Mouse (Mus musculus) liver, adult 2 months (tissue): ENCODE data around the gene Gpr88. TPM values are rescaled to one million over a fixed set of nuclear protein-coding genes. Genes with fewer than 3 reads are reported as not detected.

ENCODE experiments used
- DNase-seq: peaks from one replicate; pipeline ENCODE4 v3.0.0-alpha.2; 2011; ENCODE audit warnings: low read depth, low spot score; ENCODE audit errors: extremely low read depth
- H3K27ac ChIP-seq: fragments of 200-500 bp; replicated peaks from 2 replicates; pipeline ENCODE4 v1.5.1; 2012; ENCODE audit warnings: low read depth, mild to moderate bottlenecking, control low read depth, inconsistent platforms, low read length; ENCODE audit not compliant: insufficient read depth
- H3K27me3 ChIP-seq: fragments of 200-500 bp; 2 replicates; pipeline ENCODE4 v1.6.1; 2012; ENCODE audit warnings: mild to moderate bottlenecking, moderate library complexity, low read length, inconsistent platforms; ENCODE audit not compliant: control insufficient read depth, insufficient read depth
- H3K36me3 ChIP-seq: fragments of 200-500 bp; 2 replicates; pipeline ENCODE4 v1.6.1; 2012; ENCODE audit warnings: low read length, inconsistent platforms; ENCODE audit not compliant: control insufficient read depth, insufficient read depth
- H3K4me1 ChIP-seq: fragments of 200-500 bp; 2 replicates; pipeline ENCODE4 v1.6.1; 2011; ENCODE audit warnings: low read length; ENCODE audit not compliant: control insufficient read depth, insufficient read depth
- H3K4me3 ChIP-seq: fragments of 200-500 bp; 2 replicates; pipeline ENCODE4 v1.5.1; 2011; ENCODE audit warnings: low read depth, mild to moderate bottlenecking, control low read depth, low read length, moderate library complexity; ENCODE audit not compliant: insufficient read depth
- H3K79me2 ChIP-seq: fragments of 200-500 bp; 2 replicates; pipeline ENCODE4 v1.6.1; 2012; ENCODE audit warnings: inconsistent platforms, mild to moderate bottlenecking, low read length, moderate library complexity; ENCODE audit not compliant: control insufficient read depth, insufficient read depth
- H3K9ac ChIP-seq: fragments of 200-500 bp; 2 replicates; pipeline ENCODE4 v1.6.1; 2012; ENCODE audit warnings: low read depth, mild to moderate bottlenecking, control low read depth, inconsistent platforms, low read length
- CTCF ChIP-seq: fragments of 200-500 bp; IDR thresholded peaks from 2 replicates; pipeline ENCODE4 v1.5.1; 2011; ENCODE audit warnings: low read depth, low read length, control low read depth
- POLR2A ChIP-seq: fragments of 200-500 bp; IDR thresholded peaks from 2 replicates; pipeline ENCODE4 v1.6.1; 2011; ENCODE audit warnings: low read length, control low read depth; ENCODE audit not compliant: insufficient read depth; ENCODE audit errors: extremely low read depth
- WGBS: fragments of 180-500 bp; shearing (Covaris S2); methylation state at CpG from one replicate; pipeline ENCODE4 v1.1.7; 2018; 5-methylcytosine and 5-hydroxymethylcytosine counted together
- polyA plus RNA-seq: library from polyadenylated mRNA; depleted of rRNA; stranded (reverse); fragments of >200 nt; gene quantifications from 2 replicates; pipeline ENCODE4 v1.2.3, GENCODE M21; 2012
- total RNA-seq: library from RNA; depleted of rRNA; stranded (reverse); fragments of >200 nt; gene quantifications from 2 replicates; pipeline ENCODE4 v1.2.3, GENCODE M21; 2014

Gpr88 gene
- total and polyA plus RNA-seq, 2 experiments, result not detected

- TF ChIP-seq CTCF, result peak; percentile 14; the same call in 1 of the 2 replicates
- TF ChIP-seq POLR2A, result no peak
- Histone ChIP-seq H3K9ac (no peak overlapping the region), H3K4me1 (peaks cover 3% of the 10 kb centered on the region; the same call in 1 of the 2 replicates), H3K27me3 (peaks cover 19% of the 10 kb centered on the region), H3K79me2 (no peaks in the 10 kb centered on the region), H3K36me3 (no peaks in the 10 kb centered on the region), H3K4me3 (peak overlapping the region; percentile 37; the same call in 1 of the 2 replicates), H3K27ac (no peak overlapping the region)
- no peak for DNase-seq
- WGBS, result 3% methylated on average over 48 of the region's 48 CpGs
These were observed 855 bp downstream of the Gpr88 start for GRCm38 (mm10) chr3:116252255-116253040.

- no peak for TF ChIP-seq POLR2A
- Histone ChIP-seq H3K36me3 (no peaks in the 10 kb centered on the region), H3K27ac (no peak overlapping the region), H3K79me2 (no peaks in the 10 kb centered on the region), H3K9ac (peak overlapping the region; percentile 23), H3K4me3 (peak overlapping the region; percentile 37; the same call in 1 of the 2 replicates), H3K4me1 (peaks cover 3% of the 10 kb centered on the region; the same call in 1 of the 2 replicates), H3K27me3 (peaks cover 19% of the 10 kb centered on the region)
- peak; percentile 29 for DNase-seq
- 2% methylated on average over 79 of the region's 86 CpGs for WGBS
These were observed 1.6 kb downstream of the Gpr88 start for GRCm38 (mm10) chr3:116251481-116252254.

- H3K4me3 ChIP-seq, result no peak overlapping the region
- H3K4me1 ChIP-seq, result peaks cover 3% of the 10 kb centered on the region; the same call in 1 of the 2 replicates
- no peak overlapping the region for H3K9ac ChIP-seq
- DNase-seq, result no peak
- H3K36me3 ChIP-seq, result no peaks in the 10 kb centered on the region
- H3K79me2 ChIP-seq, result no peaks in the 10 kb centered on the region
- H3K27me3 ChIP-seq, result peaks cover 19% of the 10 kb centered on the region
- 93% methylated on average over 2 of the region's 2 CpGs for WGBS
- H3K27ac ChIP-seq, result no peak overlapping the region
- no peak for TF ChIP-seq CTCF
- TF ChIP-seq POLR2A, result no peak
These were observed 4.3 kb downstream of the Gpr88 start for GRCm38 (mm10) chr3:116249026-116249425.

- Histone ChIP-seq H3K27me3 (no peaks in the 10 kb centered on the region), H3K4me3 (no peak overlapping the region), H3K27ac (no peak overlapping the region), H3K79me2 (no peaks in the 10 kb centered on the region), H3K9ac (no peak overlapping the region), H3K4me1 (no peaks in the 10 kb centered on the region), H3K36me3 (no peaks in the 10 kb centered on the region)
- no peak for TF ChIP-seq POLR2A
- no peak for DNase-seq
- 86% methylated on average over 6 of the region's 6 CpGs for WGBS
These were observed 8.8 kb downstream of the Gpr88 start for GRCm38 (mm10) chr3:116244476-116244875.

DNA sequence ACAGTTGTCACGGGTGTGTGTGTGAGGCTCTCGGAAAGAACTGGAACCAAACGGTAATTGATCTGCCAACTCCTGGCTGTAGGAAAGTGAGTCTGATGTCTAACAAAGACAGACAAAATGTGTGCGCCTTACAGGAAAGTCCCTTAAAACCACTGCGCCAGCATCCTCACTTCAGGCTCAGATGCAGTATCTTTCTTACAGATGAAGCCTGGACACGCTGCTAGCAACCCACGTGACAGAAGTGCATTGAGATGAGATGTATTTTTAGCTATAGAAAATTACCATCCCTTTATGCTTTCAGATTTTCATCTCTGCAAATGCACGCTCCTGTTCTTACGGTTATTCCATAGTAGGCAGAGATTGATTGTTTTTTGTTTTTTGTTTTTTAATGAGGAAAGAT is 10.6 kb downstream of the Gpr88 start:
- TF ChIP-seq CTCF (no peak), POLR2A (no peak)
- Histone ChIP-seq H3K4me1 (no peaks in the 10 kb centered on the region), H3K9ac (no peak overlapping the region), H3K4me3 (no peak overlapping the region), H3K27ac (no peak overlapping the region), H3K36me3 (no peaks in the 10 kb centered on the region), H3K27me3 (no peaks in the 10 kb centered on the region), H3K79me2 (no peaks in the 10 kb centered on the region)
- DNase-seq, result no peak
- WGBS, result 88% methylated on average over 9 of the region's 9 CpGs

DNA sequence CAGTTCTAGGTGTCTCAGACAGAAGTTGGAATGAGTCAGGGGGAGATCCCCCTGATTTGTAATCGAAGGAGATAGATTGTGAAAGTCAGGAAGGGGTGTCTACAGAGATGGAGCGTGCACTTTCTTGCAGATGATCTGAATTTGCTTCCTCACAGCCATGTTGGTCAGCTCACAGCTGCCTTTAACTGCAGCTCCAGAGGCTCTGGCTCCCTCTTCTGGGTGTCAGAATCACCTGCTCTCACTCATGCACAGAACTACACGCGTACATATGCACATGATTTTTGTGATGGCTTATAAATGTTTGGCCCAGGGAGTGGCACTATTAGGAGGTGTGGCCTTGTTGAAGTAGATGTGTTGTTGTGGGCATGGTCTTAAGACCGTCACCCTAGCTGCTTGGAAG is 15.8 kb downstream of the Gpr88 start:
- Histone ChIP-seq H3K27me3 (no peaks in the 10 kb centered on the region), H3K4me1 (peaks cover 6% of the 10 kb centered on the region; the same call in 1 of the 2 replicates), H3K4me3 (no peak overlapping the region), H3K36me3 (no peaks in the 10 kb centered on the region), H3K9ac (no peak overlapping the region), H3K79me2 (no peaks in the 10 kb centered on the region), H3K27ac (no peak overlapping the region)
- 91% methylated on average over 5 of the region's 5 CpGs for WGBS
- peak; percentile 35 for DNase-seq
- no peak for TF ChIP-seq POLR2A
- TF ChIP-seq CTCF, result peak; percentile 31; the same call in 1 of the 2 replicates
